Mouse (Mus musculus): ENCODE data around the gene Tbx4.

- TF ChIP-seq POLR2A (IDR thresholded peaks at IDR 0.05; ENCODE audit: borderline replicate concordance, insufficient read depth, low read length) (no peak), CTCF (IDR thresholded peaks at IDR 0.05; ENCODE audit: borderline replicate concordance, insufficient read depth, low read depth, low read length) (no peak)
Observed at GRCm38 (mm10) chr11:85864363-85864762, 21.9 kb upstream of the Tbx4 start.
